Mouse (Mus musculus): ENCODE results near the gene Olfr1375.
"Not testable (repeated sequence)": the region's sequence is repeated elsewhere in the genome, so short reads cannot be mapped to it uniquely, and the experiment has no call there.

DNA sequence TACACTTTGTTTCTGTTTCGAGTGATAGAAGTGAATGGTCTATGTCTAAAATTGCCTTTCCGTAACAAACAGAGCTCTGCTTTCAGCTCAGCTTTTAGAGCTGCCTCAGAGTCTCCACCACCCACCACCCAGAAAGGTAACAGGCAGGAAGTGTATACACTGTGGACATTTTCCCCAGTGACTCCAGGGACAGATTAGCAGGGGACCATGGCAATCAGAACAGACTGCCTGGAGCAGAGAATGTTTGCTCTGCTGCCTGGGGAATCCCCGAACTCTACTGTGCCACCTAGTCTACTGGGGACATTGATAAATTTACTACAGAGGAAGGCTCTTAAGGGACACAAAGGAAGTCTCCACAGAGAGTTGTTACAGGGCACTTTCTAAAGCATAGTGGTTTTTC lies 3.1 kb upstream of the Olfr1375 start:
- not testable (repeated sequence) for TF ChIP-seq POLR2A (IDR thresholded peaks at IDR 0.05; ENCODE audit: insufficient read depth, low read depth, low read length); CTCF (IDR thresholded peaks at IDR 0.05); EP300 (IDR thresholded peaks at IDR 0.05; ENCODE audit: insufficient read depth, low read depth, low read length)

Measured in heart, adult 2 months (tissue).